Mouse (Mus musculus): ENCODE measurements around the gene Kremen2. TPM values are rescaled to one million over a fixed set of nuclear protein-coding genes. Genes with fewer than 3 reads are reported as not detected.

Kremen2 gene
- polyA plus RNA-seq, 1 experiment from 2014 or later, result 2.8 TPM

DNA sequence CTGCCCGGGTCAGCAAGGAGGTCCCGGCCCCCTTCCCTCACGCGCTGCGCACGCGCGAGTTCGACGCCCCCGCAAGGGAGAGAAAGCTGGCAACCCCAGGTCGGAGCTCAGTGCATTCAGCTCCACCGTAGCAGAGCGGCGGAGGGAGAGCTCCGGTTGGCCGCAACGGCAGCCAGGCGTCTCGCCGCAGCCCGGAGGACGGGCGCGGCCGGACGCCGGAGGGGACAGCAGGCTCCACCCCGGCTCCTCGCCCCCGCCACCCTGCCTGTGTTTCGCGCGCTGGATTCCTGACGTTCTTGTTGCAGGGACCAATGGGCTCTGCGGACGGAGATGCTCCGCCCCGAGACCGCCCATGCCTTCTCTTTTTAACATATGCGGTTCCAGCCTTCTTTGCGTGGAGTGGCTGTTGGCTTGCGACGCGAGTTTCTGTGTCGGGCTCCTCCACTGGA, 5.5 kb downstream of the Kremen2 start:
- Histone ChIP-seq H3K9me3 (ENCODE audit: control insufficient read depth) (no peaks in the 10 kb centered on the region), H3K9ac (ENCODE audit: low read depth, low read length) (peak overlapping the region; percentile 60), H3K4me1 (replicated peaks; ENCODE audit: control insufficient read depth, insufficient read depth, low read length) (peaks cover 4% of the 10 kb centered on the region; the same call in 1 of the 2 replicates), H3K27ac (ENCODE audit: low read depth, low read length) (peak overlapping the region; percentile 36; the same call in 1 of the 2 replicates), H3K36me3 (ENCODE audit: control insufficient read depth, insufficient read depth) (peaks cover 24% of the 10 kb centered on the region), H3K27me3 (replicated peaks; ENCODE audit: control insufficient read depth, insufficient read depth, low read length) (peaks cover 35% of the 10 kb centered on the region), H3K4me3 (ENCODE audit: low read depth, low read length) (peak overlapping the region; percentile 59), H3K4me2 (replicated peaks; ENCODE audit: low read depth) (peak overlapping the region; percentile 96)
- ATAC-seq, result peak; percentile 74
- WGBS, result under 1% methylated on average over 45 of the region's 46 CpGs
- TF ChIP-seq CTCF (IDR thresholded peaks at IDR 0.05; ENCODE audit: low read depth), result no peak

DNA sequence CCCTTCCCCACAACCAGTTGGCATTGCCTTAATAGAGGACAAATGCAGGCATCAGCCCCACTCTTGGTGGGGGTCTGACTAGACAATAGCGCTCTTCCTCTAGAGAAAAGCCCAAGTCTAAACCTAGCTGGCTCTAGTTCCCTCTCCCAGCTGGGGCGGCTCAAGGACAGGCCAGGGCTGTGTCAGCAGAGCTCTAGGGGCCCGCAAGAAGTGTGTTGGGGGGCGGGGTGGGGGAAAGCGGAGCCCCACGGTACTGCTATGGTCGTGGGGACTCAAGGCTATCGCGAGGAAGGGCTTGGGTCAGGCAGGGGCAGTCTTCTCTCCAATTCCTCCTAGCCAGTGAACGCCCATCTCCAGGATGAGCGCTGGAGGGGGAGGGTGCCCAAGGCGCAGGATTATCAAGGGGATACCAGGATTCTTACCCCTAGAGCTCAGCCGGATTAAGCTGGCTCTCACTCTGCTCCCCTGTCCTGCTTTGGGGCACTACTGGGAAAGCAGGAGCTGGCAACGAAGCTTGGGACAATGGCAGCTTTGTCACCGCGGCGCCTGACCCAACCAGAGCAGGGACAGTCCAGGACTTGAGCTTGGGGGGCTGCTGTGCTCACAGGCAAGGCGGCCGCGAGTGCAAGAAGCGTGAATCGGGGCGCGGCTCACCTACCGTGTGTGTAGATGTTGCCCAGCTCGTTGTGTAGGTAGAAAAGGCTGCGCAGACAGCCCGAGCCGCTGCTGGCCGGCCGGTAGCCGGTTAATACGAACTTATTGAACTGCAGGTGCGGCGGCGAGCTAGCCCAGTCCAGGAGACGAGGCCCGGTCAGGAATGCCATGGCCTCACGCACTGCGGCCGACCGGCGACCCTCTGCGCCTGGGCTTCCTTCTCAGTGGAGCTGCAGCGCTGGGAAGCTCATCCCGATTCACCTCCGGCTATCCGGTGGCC, 6.2 kb downstream of the Kremen2 start:
- Histone ChIP-seq H3K4me1 (replicated peaks; ENCODE audit: control insufficient read depth, insufficient read depth, low read length) (peaks cover 4% of the 10 kb centered on the region; the same call in 1 of the 2 replicates), H3K9ac (ENCODE audit: low read depth, low read length) (peak overlapping the region; percentile 60), H3K36me3 (ENCODE audit: control insufficient read depth, insufficient read depth) (peaks cover 25% of the 10 kb centered on the region), H3K9me3 (ENCODE audit: control insufficient read depth) (no peaks in the 10 kb centered on the region), H3K27me3 (replicated peaks; ENCODE audit: control insufficient read depth, insufficient read depth, low read length) (peaks cover 28% of the 10 kb centered on the region), H3K4me3 (ENCODE audit: low read depth, low read length) (peak overlapping the region; percentile 59), H3K4me2 (replicated peaks; ENCODE audit: low read depth) (peak overlapping the region; percentile 96), H3K27ac (ENCODE audit: low read depth, low read length) (peak overlapping the region; percentile 36; the same call in 1 of the 2 replicates)
- ATAC-seq, result no peak
- TF ChIP-seq CTCF (IDR thresholded peaks at IDR 0.05; ENCODE audit: low read depth), result no peak
- WGBS, result 4% methylated on average over 48 of the region's 48 CpGs

DNA sequence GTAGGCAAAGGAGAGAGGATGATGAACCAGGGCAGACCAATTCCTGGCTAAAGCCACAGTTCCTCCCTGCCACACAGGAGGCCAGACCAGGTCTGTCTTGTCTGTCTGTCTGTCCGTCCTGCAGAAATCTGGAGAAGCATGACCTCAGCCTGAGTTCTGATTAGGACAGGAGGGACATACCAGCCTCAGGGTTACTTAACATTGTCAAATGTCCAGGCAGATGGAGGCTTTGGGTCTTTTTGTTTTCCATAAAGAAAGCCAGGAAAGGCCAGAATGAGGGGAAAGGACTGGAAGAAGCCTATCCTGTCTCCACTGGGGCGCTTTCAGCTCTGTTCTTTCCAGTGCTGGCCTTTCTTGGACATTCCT, 6.8 kb downstream of the Kremen2 start:
- no peak overlapping the region for H3K9ac ChIP-seq (ENCODE audit: low read depth, low read length)
- peaks cover 25% of the 10 kb centered on the region for H3K27me3 ChIP-seq (replicated peaks; ENCODE audit: control insufficient read depth, insufficient read depth, low read length)
- ATAC-seq, result no peak
- no peak for TF ChIP-seq CTCF (IDR thresholded peaks at IDR 0.05; ENCODE audit: low read depth)
- peak overlapping the region; percentile 59 for H3K4me3 ChIP-seq (ENCODE audit: low read depth, low read length)
- no peaks in the 10 kb centered on the region for H3K9me3 ChIP-seq (ENCODE audit: control insufficient read depth)
- 80% methylated on average over 2 of the region's 2 CpGs for WGBS
- peaks cover 4% of the 10 kb centered on the region; the same call in 1 of the 2 replicates for H3K4me1 ChIP-seq (replicated peaks; ENCODE audit: control insufficient read depth, insufficient read depth, low read length)
- H3K27ac ChIP-seq (ENCODE audit: low read depth, low read length), result no peak overlapping the region
- H3K4me2 ChIP-seq (replicated peaks; ENCODE audit: low read depth), result peak overlapping the region; percentile 96
- peaks cover 25% of the 10 kb centered on the region for H3K36me3 ChIP-seq (ENCODE audit: control insufficient read depth, insufficient read depth)

DNA sequence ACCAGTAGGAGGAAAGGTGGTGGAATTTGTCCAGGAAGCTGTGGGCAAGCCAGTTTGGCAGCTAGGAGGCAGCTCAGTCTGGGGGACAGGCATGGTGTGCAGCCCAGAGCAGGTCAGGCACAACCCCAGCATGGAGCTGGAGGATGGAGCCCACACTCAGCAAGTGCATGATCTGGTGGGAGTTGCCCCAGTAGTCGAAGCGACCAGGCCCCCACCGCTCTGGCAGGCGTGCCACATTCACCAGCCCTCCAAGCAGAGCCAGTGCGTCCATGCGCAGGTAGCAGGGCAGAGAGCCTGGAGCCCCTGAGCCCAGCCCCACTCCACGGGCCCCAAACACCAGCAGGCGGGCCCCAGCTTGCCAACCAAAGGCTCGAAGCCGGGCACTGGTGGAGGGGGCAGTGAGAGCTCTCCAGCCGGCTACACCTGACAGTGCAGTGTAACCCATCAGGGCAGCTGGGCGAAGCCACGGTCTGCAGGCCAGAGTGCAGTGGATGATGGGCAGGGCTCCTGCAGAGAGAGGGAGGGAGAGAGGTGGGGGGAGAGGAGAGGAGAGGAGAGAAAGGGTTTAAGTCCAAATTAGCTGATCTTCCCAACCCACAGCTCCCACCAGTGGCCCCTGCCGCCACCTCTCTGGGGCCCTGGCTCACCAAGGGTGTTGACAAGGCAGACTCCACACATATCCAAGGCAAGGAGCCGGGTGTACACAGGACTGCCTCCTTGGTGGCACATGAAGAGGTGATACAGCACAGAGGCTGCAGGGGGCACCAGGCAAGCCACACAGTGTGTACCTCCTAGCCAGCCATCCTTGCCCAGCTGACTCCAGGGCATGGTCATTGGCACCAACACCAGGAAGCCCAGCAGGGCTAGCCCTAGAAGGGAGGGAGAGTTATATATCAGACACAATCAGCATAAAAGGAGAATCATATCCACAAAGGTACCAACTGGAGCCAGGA, 7.9 kb downstream of the Kremen2 start:
- Histone ChIP-seq H3K27ac (ENCODE audit: low read depth, low read length) (no peak overlapping the region), H3K4me3 (ENCODE audit: low read depth, low read length) (no peak overlapping the region), H3K4me1 (replicated peaks; ENCODE audit: control insufficient read depth, insufficient read depth, low read length) (peaks cover 4% of the 10 kb centered on the region; the same call in 1 of the 2 replicates), H3K36me3 (ENCODE audit: control insufficient read depth, insufficient read depth) (peaks cover 25% of the 10 kb centered on the region), H3K9me3 (ENCODE audit: control insufficient read depth) (no peaks in the 10 kb centered on the region), H3K27me3 (replicated peaks; ENCODE audit: control insufficient read depth, insufficient read depth, low read length) (peaks cover 17% of the 10 kb centered on the region), H3K4me2 (replicated peaks; ENCODE audit: low read depth) (no peak overlapping the region), H3K9ac (ENCODE audit: low read depth, low read length) (no peak overlapping the region)
- TF ChIP-seq CTCF (IDR thresholded peaks at IDR 0.05; ENCODE audit: low read depth), result peak; percentile 58
- 78% methylated on average over 15 of the region's 15 CpGs for WGBS
- ATAC-seq, result no peak

DNA sequence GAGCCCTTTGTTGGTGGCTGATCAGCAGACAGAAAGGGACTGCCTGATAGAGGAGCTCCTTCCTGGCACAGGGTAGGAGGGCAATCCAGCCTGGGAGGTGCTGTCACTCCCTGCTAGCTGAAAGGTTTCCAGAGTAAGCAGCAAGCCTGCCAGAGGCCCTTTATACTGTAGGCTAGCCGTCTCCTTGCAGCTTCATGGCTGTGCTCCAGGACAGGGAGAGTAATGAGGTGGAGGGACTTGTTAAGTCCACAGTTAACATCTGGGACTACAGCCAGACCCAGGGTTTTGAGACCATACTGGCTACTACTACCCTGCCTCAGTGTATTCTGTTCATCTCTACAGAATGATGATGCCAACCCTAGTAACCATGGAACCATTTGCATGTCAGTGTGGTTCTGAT, 11.3 kb downstream of the Kremen2 start:
- H3K27ac ChIP-seq (ENCODE audit: low read depth, low read length), result no peak overlapping the region
- H3K4me1 ChIP-seq (replicated peaks; ENCODE audit: control insufficient read depth, insufficient read depth, low read length), result no peaks in the 10 kb centered on the region; the same call in 1 of the 2 replicates
- ATAC-seq, result no peak
- TF ChIP-seq CTCF (IDR thresholded peaks at IDR 0.05; ENCODE audit: low read depth), result no peak
- no peaks in the 10 kb centered on the region for H3K27me3 ChIP-seq (replicated peaks; ENCODE audit: control insufficient read depth, insufficient read depth, low read length)
- H3K4me3 ChIP-seq (ENCODE audit: low read depth, low read length), result no peak overlapping the region
- no peak overlapping the region for H3K9ac ChIP-seq (ENCODE audit: low read depth, low read length)
- 69% methylated on average over 1 of the region's 1 CpGs for WGBS
- H3K4me2 ChIP-seq (replicated peaks; ENCODE audit: low read depth), result no peak overlapping the region
- no peaks in the 10 kb centered on the region for H3K9me3 ChIP-seq (ENCODE audit: control insufficient read depth)
- peaks cover 25% of the 10 kb centered on the region for H3K36me3 ChIP-seq (ENCODE audit: control insufficient read depth, insufficient read depth)
